Mouse (Mus musculus): ENCODE measurements at regions not wholly inside any gene's neighbourhood (a gene's known extent, or its start where the extent isn't known, plus 50 kb on each side); places are given as distances from the start of the nearest gene placed in this dataset.

DNA sequence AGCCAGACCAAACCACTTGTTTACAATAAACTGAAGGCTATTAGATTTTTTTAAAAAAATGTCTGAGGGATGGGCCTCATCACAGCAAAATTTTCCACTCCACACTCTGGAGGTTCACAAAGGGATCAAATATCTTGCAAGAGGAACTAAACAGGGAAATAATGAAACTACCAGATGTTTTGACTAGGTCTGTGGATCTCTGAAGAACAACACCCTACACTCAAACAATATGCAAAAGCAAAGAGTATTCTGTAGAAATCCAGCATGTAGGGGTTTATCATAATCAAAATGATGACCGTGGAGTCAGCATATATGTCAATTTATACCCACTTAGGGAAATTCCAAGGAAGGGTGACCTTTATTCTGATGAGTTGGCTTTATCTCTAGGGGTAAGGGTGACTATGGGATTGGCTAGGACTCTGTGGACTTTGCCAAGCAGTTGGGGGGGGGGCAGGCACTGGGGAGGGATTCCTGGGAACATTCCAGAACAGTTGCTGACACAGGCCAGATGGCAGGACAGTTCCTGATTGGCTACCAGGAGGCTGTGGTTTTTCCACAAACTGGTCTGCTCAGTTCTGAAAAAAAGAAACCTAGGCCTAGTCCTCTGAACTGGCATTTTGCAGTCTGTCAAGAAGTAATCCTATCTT lies 143.9 kb downstream of the Gm10184 start:
- TF ChIP-seq CTCF (IDR thresholded peaks at IDR 0.05 in 2 of 3, conservative IDR thresholded peaks at IDR 0.05 in 1 of 3; ENCODE audit: control insufficient read depth in 1 of 3, insufficient read depth in 1 of 3, low read depth in 2 of 3, low read length in 3 of 3, poor library complexity in 1 of 3, severe bottlenecking in 1 of 3) (no peak), ZMIZ1 (IDR thresholded peaks at IDR 0.05; ENCODE audit: low read depth, low read length) (no peak), TAL1 (IDR thresholded peaks at IDR 0.05; ENCODE audit: low read length) (no peak), EP300 (IDR thresholded peaks at IDR 0.05; ENCODE audit: low read depth in 1 of 2, low read length in 2 of 2) (no peak)

Measured in MEL (cell line).